Mouse (Mus musculus) spleen, postnatal 10 days (tissue): ENCODE measurements around the gene Cryzl2.

Experiments
- DNase-seq, 2 experiments: peaks; one replicate each; pipeline ENCODE4 v3.0.0; 2021 to 2022; ENCODE audit warnings: low spot score in 2 of 2

The Cryzl2 gene

DNA sequence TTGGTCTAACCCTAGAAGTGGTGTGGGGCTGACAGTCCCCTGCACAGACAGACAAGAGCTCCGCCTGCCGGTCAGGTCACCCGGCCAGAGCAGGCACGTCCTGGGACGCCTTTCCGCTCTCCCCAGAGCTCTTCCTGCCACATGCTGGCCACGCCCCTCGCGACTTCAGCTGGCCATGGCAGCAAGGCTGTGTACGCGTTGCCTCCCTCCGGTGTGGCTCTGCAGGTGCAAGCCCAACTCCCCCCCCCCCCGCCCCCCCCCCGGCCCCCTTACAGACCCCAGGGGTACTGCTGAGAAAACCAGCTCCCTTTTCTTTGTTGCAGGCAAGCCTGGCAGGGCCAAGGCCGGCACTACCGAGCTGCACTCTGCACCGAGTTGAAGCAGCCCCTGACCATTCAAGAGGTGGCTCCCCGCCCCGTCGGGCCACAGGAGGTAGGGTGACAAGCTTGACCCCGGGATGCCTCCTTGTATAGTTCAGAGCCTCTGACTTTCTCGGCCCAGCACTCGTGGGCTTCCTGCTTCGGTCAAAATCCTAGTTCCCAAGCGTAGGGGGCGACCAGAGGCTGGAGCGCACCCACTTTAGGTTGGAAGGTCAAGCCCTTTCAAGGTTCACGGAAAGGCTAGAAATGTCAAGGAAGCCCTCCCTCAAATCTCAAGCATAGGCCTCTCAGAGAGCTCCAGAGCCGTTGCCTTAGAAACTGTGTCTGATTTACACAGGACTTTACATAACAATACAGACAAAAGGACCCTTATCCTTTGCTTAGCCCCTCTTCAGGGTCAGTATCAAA lies at the start of gene Cryzl2:
Gene Cryzl2 (plus strand): TSS at position 157 of the 788 bp plus-strand sequence.
- DNase-seq, result peak; percentile 43 to 84

DNA sequence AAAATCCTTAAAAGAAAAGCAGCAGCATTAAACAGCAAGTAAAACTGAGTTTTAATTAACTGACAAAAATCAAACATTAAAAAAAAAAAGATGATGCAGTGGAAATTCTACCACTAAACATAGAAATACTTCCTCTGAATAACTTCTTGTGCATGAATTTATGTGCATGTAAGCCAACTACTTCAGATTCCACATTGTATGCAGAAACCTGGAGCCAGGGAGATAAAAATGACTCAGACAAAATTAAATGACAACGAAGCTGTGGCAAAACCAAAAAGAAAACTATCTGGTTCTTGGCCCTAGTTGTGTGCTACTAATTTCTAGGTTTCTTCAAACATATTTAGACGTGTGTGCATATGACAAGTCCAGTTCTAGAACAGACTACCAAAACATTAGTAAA lies 48.7 kb upstream of the Cryzl2 start:
- no peak for DNase-seq

DNA sequence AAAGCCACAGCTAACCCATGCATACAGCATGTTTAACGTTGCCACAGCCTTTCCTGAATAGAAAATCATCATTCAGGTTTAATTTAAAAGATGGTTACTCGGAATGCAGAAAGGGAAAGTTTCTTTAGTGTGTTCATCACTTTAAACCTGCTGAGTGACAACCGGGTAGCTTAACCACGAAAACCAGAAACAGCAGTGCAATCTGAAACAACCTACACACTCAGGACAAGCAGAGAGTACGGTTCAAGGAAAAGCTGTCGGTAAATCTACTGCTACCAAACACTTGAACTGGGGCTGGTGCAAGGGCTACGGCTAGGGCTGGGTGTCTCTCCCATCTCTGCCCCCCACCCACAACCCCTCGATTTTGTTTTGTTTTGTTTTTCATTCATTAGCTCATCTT lies 47.4 kb upstream of the Cryzl2 start:
- DNase-seq, result no peak

DNA sequence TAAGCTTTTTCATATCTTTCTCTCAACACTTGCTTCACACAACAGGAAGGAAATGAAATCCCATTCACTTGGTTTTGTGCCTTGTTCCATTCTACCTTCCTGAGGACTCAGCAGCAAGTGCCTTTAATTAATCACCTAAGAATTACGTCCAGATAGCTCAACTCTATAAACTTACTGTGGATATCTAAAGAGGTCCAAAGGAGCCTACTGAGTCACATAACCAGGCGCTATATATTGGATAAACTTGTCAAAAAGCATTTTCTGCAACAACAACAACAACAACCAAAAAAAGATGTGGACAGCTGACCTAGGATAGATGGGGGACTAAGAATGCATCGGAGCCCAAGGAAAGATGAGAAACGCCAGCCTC lies 47.1 kb upstream of the Cryzl2 start:
- no peak for DNase-seq

DNA sequence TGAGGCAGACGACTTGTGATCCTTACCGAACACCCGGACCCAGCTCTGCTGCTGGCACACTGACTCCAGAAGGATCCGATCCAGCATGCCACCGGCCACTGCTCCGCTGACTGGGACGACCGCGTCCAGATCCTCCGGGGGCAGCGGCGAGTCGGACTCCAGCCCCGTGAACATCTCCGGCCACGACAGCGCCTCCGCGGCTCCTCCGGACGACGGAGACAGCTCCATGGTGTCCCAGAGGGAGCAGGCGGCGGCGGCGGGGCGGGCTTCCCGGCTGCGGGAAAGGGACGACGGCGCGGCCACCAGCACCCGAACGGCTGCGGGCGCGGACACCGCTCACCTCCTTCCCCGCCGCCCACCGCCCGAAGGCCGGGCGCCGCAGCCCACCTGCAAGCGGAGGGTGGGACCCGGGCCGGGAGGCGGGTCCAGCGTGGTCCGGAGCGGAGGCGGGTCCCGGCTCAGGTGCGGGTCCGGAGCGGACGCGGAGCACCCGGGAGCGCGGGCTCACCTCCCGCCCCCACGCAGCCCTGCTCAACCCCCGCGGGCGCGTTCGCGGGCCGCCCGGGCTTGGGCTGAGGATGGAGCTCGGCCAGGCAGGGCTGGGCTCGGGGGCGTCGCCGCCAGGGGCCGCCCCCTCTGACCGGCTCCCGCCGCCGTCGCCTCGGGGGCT lies 46.5 kb upstream of the Cryzl2 start:
- peak; percentile 29 to 45 for DNase-seq

DNA sequence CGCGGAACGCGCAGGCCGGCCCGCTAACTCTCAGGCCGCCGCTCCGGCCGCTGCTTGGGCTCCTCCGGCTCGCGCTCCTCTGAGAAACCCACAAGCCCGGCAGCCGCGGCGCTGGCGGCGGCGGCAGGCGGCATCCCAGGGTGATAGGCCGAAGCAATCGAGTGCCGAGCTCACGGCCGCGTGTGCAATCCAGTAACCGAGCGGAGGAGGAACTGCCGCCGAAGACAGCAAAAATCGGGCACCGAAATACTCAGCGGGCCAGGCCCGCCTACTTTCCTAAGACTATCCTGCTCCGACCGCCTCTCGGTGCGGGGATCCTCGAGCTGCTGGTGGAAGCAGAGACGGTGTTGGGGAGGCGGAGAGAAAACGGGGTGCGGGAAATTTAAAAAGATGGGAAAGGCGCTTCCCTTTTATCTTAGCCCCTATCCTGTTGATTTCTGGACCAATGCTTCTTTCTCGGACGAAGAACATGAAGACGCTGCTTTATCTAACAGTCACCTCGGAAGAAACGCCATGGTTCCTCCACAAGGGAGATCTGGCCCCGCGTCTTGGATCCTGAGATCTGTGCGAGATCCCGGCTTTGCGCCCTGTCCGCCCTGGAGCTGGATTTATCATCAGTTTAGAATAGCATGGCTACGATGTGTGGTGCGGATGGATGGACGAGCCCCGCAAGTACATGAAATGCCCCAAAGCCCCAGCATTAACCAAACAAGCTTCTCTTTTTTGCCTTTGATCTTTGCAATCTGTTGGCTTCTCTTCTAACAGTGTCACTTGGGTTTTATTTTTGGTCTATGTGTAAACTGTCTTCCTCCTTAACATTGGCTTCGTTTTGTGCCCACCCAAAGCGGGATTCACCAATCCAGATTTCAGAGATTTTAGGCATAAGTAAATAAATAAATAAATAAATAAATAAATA lies 45.7 kb upstream of the Cryzl2 start, which contains the start of gene Rasal2:
Gene Rasal2 (minus strand): TSS at position 142 of the 916 bp plus-strand sequence.
- peak; percentile 76 to 93 for DNase-seq

DNA sequence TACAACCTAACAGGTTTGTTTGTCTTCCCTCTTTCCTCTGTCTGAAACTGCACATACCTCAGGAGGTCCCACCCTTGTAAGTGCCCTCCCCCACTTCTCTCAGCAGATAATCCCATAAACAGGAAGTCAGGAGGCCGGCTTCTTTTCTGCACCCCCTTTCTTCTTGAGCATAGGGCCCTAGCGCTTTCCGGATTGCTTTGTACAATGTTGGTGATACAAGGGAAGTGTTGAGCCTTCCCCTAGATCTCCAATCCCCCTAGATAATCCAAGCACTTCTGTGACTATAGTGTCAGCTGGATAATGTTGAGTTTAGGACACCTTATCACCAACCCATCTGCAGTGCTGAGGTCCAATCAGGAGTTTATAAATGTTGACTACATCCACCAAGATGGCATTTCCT lies 42.6 kb upstream of the Cryzl2 start:
- no peak for DNase-seq

DNA sequence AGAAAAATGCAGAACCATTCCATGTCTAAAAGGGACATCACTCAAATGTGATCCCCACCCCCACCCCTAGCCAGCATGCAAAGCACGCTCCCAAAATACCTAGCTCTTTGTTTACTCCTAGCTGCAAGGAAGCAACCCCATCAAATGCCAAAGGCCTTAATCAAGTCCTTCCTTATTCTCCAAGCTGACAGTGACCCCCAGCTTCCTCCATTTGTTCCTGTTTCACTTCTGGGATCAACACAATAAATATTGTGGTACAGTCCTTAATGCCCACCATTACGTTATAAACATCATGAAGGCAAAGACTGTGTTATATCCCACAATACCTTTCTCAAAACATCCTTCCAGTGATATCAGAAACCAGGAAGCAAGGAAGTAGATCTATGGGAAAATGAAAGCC lies 41.7 kb upstream of the Cryzl2 start:
- DNase-seq, result no peak

DNA sequence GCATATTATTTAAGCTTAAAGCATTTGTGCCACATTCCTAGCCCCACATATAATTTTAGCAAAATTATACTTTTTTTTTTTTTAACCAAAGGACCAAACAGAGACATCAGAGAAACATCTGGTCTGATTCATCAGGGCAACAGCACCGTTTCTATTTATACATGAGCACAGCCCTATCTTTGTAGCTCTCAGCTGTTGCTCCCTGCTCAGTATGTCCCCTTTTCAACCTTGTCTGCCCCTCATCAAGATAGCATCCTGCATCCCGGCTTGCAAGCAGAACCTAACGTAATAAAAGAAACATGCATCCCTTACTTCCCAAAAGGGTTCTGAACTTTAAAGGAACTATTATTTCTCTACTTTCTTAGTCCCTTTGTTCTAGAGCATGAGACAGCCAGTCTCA lies 41.0 kb upstream of the Cryzl2 start:
- DNase-seq, result no peak

DNA sequence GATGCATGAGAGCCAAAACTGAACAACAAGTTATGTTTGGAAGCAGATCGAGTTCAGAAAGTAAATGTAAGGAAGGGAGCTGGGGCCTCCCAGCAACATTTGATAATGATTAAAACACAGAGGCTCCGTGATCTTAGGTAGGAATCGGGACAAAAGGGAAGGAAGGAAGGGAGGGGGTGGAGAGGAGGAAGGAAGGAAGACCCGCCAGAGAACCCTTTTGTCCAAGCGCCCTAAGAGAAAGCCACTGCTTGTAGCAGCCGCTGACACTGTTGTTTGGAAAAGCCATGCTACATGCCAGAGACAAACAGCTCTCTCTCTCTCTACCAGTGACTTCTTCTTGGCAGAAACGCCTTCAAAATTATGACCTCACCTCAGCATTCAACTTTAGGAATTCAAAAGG lies 40.5 kb upstream of the Cryzl2 start:
- DNase-seq, result no peak

DNA sequence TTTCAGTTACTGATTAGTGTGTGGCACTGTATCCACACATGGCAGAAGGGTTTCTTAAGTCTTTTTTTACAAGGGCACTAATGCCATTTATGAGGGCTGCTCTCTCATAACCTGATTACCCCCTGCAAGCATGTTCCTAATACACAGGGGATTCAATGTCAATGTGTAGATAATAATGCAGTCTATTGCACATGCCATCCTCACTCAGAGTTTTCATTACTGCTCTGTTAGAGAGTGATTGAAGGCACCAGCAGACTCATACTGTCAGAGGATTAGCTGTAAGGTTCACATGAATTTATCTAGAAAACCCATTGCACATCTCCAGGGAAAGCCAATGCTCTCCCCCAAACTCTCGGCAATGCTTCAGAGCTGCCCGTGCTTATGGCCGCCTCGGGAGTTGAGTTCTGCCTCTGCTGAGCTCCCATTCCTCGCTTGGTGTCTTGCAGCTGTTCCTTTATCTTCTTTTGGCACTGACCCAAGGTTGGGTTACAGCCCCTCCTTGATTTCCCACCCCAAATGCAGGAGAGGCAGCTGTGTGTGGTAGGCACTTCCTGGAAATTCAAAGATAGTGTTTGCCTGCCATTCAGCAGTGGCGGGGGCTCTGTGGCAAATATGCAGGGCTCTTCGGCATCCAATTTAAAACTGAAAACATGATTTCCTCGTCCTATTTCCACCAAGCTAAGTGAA lies 32.5 kb upstream of the Cryzl2 start:
- no peak for DNase-seq

DNA sequence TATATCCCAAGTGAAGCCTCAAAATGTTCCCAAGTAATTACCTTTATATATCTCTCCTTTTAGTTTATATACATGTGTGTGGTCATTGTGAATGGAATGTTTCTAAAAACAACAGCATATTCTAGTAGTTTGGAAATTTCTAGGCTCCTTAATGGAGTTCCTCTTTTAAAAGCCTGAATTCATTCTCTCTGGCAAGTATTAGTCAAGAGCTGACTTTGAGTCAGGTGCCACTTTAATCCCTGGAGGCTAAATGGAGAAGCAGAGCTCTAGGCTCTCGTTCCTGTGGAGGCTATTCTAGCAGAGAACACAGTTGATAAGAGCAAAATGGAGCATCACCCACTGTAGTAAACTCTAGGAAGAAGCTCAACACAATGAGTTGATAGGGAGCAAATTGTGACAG lies 31.4 kb upstream of the Cryzl2 start:
- no peak for DNase-seq

DNA sequence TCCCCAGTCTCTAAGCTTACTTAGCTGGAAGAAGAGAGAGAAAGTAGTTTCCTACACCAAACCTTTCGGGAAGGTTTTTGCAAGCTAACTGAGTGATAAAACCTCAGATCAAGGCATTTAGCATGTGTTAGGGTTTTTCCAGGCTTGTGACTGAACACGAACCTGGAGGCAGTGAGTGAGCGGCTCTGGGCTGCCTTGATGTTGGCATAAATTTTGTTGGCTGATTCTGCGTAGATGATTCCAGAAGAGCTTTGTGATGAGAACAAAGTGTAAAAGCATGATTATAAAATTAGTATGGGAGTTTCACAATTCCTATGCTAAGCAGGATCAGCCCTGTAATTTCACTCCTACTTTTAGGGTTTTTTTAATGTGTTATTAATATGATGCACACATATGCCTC lies 30.8 kb upstream of the Cryzl2 start:
- DNase-seq, result no peak

DNA sequence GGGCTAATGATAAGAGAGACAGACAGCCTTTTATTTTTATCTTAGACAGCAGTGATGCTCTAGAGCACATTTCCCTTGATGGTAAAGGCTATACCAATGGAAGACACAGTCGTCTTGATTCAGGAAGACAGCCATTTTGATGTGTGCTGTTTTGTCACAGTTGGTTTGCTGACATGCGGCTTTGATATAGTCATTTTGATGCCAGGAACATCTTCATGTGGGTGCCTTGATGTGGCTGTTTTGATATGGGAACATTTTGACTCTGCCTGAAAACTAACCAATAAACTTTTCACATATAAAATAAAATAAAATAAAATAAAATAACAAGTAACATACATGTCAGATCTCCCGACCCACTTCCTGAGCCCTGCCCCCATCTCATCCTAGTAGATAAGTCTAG lies 30.0 kb upstream of the Cryzl2 start:
- DNase-seq, result no peak

DNA sequence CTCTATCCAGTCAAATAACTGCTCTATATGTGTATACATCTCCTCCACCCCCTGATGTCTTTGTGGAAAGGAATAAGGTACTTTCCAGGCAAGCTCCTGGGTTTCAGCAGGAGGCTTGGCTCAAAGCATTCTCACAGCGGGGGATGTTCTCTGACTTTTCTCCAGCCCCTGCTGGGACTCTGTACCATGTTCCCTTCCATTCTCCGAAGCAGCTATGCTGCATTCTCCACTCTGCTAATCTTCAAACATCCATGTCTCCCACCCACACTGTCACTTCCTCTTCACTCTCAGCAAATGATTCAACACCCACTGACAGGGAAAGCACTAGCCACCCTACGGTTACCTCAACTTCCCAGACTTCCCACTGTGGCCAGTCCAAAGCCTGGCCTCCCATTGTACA lies 25.1 kb upstream of the Cryzl2 start:
- DNase-seq, result no peak

DNA sequence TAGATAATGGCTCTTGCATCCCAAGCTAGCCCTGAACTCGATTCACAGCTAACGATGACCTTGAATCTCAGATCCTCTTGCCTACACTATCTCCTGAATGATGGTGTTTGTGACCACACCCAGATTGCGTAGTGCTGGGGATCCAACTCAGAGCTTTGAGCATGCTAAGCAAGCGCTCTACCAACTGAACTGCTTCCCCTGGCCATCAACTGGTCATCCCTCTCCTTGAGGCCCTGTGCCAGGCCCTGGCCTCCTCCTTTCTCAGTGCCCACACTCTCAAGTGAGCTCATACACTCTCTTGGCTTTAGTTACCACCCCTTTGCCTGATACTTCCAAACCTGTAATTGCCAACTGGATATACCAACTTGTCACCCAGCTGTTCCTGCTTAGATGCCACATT lies 24.0 kb upstream of the Cryzl2 start:
- DNase-seq, result no peak

DNA sequence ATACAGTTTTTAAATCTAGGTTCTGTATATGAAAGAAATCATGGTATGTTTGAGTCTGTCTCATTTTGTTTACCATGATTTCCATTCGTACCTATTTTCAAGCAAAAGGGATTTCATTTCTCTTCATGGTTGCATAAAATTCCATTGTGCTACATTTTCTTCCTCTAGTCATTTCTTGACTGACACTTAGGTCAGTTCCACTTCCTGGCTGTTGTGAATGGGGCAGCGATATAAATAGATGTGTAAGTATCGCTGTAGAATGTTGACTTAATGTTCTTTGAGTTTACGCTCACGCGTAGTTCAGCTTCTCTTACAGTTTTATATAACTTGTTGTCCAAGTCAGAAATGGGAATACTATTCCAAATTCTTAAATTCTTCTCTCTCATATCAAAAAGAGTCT lies 22.5 kb upstream of the Cryzl2 start:
- DNase-seq, result no peak

DNA sequence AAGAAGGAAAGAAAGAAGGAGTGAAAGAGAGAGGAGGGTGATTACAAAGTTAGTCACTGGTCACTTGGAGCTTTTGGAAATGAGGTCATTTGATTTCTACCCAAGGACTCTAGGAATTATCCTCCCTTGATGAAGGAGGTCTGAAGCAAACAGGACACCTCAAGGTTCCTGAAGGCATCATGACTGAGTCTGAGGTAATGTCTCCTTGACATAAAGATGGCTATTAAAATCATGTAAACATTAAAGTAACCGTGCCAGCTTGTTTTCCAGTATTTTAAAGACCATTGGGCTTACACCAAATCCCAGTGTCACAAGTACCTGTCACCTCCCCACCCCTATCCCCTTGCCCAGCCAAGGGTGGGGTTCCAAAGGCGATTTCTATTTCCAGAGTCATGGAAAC lies 20.1 kb upstream of the Cryzl2 start:
- DNase-seq, result no peak

DNA sequence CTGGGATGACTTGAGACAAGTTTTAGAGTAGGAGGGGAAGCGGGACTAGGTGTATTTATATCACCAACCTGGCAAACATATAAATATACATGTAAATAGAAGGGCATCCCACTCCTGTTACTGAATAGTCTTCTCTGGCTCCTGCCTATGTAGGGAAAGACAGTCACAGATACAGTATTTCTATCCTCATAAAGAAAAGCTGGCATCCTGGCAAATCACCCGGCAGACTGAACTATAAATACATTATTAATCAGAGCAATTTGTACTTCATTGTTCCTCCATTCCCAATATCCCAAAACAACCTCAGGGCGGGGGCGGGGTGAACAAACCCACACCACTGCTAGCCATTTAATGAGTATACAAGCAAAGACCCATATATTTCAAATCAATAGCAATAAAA lies 19.3 kb upstream of the Cryzl2 start:
- no peak for DNase-seq

DNA sequence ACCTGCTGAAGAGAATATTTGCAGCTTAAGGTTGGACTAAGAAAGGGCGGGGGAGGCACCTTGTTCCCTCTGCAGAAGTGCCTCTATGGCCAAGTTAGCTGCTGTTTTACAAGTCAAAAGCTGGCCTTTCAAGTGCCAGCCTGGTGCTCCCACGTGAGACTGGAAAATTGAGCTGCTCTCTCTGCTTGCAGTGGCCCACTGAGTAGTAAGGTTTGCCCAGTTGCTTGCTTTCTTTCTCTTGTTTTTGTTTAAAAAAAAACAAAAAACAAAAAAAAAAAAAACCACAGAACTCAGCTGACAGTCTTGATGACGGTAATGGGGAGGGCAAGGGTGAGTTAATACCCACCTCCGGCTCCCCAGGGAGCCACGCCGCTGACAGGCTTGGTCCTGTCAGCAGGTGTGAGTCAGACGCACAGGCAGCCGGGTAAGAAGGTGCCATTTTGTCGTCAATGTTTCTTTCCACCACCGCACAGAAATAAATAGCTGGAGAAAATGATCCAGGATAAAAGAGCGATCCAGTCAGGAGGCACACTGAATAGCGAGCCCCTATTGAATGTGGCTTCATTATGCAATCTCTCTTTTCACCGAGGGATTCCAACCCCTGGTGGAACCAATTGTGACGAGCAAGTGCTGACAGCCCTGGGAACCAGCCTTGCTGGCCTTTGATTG lies 18.3 kb upstream of the Cryzl2 start:
- DNase-seq, result no peak

DNA sequence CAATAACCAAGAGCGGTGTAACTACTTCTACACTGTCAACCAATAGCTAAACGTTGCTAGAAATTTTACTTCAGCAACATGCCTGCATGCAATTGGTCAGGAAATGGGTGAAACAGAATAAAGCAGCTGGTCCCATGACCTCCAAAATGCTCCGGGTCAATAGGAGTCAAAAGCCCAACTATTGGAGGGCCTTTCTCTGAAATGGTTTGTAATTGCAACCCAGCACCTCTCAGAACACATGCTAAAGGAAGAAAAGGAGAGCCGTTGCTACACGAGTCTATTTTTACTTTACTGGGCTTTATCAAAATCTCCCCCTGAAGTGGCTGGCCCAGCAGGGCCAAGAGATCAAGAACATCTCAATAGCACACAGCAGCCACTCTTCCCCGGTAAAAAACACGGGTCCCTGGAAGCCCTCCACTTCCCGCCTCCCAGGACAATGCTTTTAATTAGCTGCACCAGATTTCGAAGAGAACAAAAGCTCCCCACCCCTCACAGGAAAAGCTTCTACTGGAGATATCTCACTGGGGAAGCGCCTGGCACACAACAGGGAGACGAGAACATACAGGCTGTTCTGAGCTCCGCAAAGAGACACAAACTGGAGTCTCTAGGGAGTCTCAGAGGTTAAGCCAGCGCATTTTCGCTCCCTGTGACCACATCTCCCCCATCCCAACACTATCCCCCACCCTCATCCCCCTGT lies 15.2 kb upstream of the Cryzl2 start:
- no peak for DNase-seq
